Mouse (Mus musculus) T-helper 1 cell (primary cell): ENCODE measurements around the gene Lman1l.

Source experiments
- in situ Hi-C: fragments of 300-600 bp; cut with MboI, MseI; formaldehyde crosslinking; loops from one replicate; pipeline ENCODE4 v1.15.1; 2025; ENCODE audit warnings: high pct_unique_total_duplicates

The Lman1l gene

DNA sequence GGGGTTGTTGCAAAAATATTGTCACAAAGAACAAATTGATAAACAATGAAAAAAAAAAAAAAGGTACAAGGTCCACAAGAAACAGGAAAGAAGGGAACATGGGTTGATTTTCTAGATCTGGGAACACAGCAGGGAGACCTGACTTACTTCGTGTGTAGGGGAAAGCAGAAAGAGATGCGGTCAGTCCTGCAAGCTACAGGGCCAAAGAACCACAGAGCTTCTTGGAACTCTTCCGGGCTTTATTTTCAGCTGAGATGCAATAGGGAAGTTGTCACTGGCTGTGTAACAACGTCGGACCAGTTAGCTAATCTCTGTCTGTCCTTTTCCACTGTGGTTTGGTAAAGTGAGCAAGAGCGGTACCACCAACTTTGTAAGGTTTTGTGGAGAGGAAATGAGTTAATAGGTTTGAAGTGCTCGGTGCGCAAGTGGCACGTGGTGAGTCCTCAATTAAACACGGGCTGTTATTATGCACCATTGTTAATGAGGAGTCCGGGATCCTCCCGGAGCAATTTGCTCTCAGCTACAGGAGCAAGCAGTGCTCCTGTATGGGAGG, 26.1 kb upstream of the Lman1l start:
- in situ Hi-C loops, result no loop called here

DNA sequence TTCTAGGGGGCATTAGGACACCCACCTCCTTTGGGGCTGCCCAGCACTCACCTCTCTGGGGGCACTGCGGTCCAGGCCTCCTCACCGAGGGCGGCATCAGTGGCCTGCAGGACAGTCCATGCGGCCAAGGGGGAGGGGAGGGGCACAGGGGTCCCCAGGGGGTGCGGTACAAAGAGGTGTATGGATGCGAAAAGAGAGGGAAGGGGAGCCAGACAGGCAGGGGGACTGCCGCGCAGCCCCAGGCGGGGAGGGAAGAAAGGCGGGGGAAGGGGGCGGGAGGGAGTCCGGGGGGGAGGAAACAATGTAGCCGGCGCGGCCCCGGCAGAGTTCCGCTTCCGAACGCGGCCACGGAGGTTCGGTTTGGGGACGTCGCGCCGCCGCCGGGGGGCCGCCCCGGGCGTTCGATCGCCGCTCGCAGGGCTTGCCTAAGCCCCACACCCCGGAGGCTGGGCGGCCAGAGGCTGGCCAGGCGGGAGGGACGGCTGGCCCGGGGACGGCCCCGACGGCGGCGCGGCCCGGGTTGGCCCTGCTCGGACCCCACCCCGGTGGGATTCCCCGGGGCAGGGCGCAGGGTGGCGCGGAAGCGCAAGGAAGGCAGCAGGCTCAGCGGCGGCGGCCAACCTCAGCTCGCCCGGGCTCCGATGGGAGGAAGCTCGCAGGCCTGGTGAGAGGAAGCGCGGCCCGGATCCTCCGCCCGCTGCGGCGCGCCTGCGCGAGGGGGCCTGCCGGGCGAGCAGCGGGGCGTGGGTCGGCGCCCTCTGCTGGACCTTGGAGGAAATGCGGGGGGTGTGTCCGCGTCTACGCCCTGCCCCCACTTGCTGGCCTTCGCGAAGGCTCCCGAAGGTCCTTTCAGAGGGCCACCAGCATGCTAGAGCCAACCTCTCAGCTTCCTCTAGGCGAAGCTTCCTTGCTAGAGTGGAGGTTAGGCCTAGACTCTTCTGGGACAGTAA, 24.6 kb upstream of the Lman1l start:
- in situ Hi-C loops, result loop anchor here (5.0 kb wide), 1 partner anchor 93 kb away; the partner anchor contains the start of gene Mpi

DNA sequence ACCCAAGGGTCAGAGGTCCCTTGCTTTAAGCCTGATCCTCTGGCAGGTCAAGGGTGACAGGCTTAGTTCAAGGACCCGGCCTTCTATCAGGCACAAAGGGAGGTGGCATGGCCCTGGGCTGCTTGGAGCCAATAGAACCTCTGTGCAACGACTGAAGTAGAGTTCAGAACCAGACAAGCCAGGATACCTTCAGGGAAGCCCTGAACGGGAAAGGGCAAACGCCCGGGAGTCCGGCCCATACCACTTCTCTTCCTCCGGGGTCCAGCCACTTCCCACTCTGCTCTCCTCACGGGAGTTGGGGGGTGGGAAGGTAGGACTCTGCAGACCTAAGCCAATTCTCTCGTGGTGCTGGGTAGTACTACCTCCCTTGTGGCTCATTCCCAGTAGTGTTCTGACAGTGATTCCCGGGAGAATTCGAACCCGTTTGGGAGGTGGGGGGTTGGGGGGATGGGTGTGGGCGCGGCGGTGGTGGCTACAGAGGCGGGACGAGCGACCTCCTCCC, 23.9 kb upstream of the Lman1l start:
- in situ Hi-C loops, result loop anchor here (5.0 kb wide), 1 partner anchor 92 kb away; the partner anchor contains the start of gene Mpi

DNA sequence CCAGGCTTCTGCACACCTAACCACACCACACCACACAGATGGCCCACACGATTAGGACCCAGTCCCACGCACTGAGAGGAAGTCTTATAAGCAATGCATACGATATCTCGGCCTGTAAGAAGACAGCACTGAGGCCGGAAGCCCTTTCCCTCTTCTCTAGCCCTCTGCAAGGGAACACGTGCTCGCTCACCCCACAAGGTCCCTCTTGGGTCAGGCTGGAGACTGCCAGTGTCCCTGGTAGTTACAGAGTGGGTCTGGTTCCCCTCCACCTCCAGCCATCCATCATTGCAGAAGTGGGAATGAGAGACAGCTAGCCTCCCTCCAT, 23.2 kb upstream of the Lman1l start:
- in situ Hi-C loops, result loop anchor here (5.0 kb wide), 1 partner anchor 92 kb away; the partner anchor contains the start of gene Mpi

DNA sequence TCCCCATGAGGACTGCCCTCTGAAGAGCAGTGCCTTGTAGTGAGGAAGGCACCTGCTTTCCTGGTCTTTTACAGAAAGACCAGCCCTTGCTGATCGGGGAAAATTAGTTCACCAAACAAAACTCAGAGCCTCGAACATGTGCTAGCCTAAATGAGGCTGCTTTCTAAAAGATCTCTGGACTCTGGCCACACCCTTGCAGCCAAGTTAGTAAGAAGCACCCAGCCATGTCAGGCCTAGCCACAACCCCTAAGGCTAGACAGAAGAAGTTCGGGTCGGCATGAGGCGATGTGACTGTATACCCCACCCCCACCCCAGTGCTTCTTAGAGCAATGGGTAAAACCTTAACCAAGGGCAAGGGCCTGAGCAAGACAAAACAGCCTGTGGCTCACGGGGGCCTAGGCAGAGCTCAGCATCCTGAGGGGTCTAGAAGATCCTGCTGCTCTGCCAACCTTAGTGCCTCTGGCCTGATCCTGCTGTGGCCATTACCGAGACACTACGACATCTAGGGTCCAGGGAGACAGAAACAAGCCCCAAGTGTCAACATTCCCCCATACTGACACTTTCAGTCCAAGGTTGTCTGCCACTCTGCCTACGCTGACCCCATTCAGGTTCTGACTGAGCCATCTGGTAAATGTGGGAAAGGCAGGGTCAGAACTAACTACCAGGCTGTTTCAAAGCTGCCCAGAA, 22.7 kb upstream of the Lman1l start:
- in situ Hi-C loops, result loop anchor here (5.0 kb wide), 1 partner anchor 91 kb away; the partner anchor contains the start of gene Mpi

DNA sequence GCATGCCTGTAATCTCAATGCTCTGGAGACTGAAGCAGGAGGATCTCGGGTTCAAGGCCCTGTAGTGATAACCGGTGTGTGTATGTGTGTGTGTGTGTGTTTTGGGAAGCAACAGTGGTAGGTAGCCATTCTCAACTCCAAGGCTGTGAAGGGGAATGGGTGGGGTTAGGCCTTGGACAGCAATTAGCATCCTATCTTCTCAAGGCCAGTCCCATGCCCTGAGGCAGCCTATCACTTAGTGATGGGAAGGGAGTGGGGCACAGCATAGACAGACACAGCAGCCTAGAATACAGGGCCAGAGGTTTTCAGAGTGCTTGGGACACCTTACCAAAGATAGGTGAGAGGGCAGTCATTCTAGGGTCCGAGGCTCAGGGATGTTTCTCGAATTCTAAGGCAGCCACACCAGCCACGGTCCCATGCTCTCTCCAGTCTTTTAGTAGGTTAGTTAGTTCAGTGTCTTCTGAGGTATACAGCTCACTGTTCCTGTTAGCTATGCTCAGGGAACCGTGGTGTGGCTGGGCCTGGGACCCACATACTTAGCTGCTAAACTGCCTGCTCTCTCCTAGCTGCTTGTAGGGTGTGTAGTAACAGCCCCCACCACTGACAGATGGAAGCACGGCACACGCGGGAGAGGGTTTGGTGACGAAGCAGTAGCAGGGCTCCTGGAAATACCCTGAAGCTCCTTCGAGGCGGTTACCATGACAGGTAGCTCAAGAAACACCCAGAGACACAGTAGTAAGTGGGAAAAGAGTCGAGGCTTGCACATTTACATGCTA, 21.4 kb upstream of the Lman1l start:
- in situ Hi-C loops, result loop anchor here (5.0 kb wide), 1 partner anchor 90 kb away; the partner anchor contains the start of gene Mpi

DNA sequence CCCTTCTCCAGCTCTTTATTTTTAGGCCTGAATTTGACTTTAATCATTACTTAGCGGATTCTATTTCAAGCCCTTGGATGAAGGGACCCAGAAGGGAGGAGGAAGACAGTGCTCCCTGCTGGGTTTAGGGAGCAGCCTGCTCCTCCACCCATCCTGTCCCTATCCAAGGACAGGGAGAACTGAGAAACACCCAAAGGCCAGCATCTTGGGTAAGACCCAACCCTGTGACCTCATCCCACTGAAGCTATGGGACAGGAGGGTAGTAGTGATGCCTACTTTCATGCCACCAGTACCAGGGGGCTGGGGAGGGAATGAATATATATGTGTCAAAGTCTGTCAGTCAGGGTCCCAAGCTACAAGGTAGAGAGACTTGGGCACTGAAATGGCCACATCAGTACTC, 20.4 kb upstream of the Lman1l start:
- in situ Hi-C loops, result loop anchor here (5.0 kb wide), 1 partner anchor 89 kb away; the partner anchor contains the start of gene Mpi

DNA sequence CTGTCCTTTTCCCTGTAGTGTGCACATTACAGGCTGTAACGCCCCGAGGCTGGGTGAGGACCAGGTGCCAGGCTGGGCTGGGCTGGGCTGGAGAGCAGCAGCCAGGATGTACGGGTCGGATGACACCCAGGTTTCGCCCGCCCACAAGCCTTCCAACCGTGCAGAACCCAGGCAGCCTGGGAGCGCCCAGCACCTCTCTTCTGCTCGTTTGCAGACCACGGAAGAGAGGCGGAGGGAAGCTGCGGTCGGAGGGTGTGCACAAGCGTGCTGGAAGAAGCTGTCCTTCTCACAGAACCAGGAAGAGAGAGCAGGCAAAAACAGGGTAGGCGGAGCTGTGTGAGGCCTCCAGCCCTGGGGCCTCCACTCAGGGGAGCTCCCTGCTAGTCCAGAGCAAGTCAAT, 19.8 kb upstream of the Lman1l start:
- in situ Hi-C loops, result loop anchor here (5.0 kb wide), 1 partner anchor 88 kb away; the partner anchor contains the start of gene Mpi

DNA sequence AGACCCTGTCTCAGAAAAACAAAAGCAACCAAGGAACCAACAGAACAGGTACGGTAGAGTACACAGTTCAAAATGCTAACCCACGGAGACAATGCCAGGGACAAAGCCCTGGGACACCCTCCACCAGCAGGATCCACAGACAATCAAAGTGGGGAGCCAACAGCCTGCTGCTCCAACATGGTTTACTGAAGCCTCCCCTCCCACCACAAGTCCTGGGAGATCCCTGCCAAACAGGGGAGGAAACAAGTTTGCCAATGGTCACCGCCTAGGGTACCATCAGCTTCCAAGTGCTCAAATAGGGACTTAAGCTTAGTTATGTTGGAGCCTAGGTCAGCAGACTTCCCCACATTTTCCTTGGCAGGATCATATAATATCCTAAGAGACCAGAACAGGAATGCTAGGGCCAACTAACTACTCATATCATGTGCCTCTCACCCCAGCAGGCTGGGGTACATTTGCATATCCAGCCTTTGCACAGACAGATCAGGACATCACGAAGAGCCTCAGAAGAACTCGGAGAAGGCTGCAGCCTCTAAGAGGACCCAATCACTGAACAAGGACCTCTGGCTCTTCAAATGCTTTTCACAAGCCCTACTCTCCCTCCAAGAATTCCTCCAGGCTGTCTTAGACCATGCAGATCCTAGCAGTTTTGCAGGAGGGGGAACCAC, 19.2 kb upstream of the Lman1l start:
- in situ Hi-C loops, result loop anchor here (5.0 kb wide), 1 partner anchor 87 kb away; the partner anchor contains the start of gene Mpi

DNA sequence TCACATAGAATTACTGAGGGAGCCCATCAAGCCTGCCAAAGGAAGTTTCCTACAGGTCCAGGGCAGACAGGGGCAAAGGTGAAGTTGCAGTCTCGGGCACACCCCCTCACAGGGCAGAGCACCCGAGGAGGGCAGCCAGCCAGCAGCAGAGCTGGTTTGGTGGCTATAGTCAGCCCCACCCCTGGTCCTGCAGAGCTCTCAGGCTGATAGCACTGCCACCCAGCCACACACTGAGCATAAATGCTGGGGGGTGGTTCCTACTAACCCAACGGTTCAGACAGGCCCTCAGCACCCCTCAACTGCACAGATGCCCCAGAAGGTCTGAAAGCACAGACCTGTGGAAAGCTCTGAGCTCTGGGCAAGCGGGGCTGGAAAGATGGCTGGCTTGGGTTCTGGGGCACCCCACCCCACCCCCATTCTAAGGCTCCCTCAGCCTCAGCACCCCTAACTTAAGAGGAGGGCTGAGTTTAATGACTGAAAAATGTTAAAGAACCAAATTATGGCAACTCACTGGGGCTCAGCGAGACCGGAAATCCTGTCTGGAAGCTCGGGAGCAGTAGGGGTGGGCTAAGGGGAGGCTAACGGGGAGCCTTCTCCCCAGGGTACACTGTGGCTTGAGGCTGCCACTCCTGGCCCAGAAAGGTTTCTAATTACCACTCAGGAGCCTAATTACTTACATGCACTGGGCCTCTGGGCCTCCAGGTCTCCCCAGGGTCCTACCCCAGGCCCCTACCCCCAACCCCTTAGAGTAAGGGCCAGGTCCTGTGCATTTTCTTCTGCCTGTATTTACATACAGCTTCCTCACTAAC, 18.3 kb upstream of the Lman1l start:
- in situ Hi-C loops, result no loop called here

DNA sequence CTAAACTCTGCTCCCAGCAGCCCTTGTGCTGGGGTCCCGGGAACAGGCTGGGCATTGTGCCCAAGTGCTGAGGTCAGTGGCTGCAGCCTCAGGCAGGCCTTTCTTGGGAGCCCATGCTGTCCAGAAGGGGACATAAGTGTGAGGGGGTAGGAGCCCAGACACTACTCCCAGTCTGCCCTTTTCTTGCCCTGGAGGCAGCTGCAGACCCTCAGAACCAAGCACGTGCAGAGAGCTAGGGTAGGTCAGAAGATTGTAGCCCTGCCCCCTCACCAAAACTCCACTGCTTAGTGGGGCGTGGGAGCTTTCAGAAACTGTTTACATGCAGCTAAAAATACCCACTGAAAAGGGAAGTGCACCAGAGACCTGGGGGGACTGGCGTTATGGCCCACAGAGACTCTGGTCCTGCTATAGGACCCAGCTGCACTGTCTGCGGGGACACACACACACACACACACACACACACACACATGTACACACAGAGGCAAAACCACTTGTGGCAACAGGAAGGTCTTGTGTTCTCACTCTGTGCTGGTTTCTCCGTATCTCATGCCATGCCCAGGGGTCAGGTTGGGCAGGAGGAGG, 17.3 kb upstream of the Lman1l start:
- in situ Hi-C loops, result no loop called here

DNA sequence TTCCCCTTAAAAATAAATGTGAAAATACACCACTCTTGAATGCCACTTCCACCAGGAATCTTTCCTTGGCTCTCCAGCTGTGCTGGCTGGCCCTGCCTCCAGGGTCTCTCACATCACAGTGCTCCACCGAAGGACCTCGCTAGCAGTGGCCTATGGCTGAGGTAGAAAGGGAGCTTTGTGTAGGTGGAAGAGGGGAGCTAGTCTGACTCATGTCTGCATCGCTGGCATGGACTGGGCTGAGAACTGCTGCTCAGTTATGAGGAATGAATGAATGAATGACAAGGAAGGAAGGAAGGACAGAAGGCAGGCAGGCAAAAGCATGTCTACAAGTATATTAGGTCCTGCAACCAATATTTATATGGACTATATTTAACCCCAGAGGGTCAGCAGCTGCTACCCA, 16.7 kb upstream of the Lman1l start:
- in situ Hi-C loops, result no loop called here

DNA sequence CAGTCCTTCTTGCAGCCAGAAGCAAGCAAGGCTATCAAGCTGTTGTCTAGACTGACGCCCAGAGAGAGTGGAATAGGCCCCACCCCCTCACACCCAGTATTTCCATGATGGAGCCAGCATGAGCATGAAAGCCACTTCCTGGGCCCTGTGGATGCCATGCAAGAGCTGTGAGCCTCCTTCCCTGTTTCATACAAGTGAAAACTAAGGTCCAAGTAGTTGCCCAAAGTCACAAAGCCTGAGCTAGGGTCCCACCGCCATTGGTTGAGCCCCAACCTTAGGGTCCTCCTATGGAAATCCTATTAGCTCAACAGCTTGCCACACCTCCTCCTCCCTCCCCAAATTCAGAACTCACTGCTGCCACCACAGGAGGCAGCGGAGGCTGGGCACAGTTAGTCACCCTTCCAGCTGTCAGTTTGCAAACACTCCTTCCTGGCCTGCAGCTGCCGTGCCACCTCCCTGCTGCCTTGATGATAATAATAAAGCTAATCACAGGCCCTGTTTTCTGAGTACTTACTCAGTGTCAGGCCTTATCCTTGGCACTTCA, 13.0 kb upstream of the Lman1l start:
- in situ Hi-C loops, result no loop called here

DNA sequence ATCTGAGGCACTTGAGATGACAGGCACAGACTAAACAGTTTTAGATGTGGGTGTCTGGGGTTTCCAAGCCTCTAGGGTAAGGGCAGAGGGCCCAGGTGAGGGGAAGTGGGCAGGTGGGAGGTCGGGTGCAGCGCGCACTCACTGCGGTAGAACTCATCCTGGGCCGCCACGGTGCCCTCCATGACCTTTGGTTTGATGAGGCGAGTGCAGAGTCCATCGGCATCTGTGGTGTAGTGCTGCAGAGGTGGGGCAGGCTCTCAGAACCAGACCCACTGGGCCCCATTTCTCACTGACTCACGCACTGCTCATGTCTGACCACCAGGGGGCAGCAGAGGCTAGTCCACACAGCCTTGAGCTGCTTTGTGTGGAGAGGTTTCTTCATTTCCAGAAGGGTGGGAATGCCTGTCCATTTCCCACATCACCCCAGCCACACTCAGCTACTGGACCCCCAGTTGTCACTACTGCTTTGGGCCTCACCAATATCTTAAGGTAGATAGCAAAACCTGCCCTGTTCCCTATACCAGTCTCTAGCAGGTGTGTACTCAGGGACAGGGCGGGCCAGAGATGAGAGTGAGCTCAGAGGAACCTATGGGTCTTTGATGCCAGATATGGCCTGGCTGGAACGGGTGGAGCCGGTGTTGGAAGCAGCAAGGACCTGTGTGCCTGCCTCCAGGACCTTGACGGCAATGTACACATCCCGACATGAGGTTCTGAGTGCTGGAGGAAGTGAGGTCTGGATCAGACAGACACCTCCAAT, 8.7 kb upstream of the Lman1l start:
- in situ Hi-C loops, result no loop called here

DNA sequence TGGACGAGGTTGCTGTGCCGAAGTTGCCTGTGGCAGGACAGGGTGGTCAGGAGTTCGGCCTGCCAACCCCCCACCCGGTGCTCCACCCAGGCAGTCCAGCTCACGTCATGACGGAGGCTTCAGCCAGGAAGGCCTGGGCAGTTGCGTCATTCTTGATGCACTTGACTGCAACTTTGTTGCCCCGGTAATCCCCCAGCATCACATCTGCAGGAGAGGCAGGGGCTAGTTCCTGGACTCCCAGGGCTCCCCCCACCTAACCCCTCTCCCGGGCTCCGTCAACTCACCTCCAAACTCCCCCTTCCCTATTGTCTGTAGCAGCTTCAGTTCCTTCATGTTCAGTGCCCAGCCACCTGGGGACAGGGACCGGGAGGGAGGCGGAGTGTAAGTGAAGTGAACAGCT, 8.1 kb upstream of the Lman1l start:
- in situ Hi-C loops, result no loop called here

DNA sequence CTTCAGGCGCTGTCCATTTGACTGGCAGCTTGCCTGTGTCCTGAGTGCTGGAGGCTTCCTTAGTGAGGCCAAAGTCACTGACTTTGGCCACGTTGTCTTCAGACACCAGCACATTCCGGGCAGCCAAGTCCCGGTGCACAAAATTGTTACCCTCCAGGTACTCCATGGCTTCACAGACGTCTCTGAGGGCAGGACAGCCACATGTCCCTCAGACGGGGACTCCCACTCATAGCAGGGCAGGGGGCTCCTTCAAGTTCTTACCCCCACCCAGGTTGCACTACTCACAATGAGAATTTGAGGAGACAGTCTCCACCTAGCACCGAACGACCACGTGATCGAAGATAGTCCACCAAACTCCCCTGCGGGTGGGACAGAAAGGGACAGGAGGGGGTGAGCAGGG, 7.3 kb upstream of the Lman1l start:
- in situ Hi-C loops, result no loop called here

DNA sequence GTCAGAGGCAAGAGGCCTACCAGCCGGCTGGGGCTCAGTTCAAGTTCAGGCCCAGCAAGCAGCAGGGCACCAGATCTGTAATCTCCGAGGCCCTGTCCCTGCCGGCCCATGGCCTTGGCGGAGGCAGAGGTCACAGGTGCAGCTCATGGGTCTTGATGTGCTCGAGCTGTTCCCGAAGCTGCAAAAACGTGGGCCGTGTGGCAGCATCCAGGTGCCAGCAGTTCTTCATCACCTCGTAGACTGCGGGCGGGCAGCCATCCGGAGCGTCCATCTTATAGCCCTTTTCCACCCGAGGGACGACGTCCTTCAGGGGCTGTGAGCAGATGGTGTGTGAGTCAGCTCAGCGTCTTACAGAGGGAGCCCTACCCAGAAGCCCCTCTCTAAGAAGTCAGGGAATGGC, 6.6 kb upstream of the Lman1l start:
- in situ Hi-C loops, result no loop called here
